Mouse (Mus musculus) stomach, embryonic 14.5 days (tissue): Measurements from ENCODE around the gene Cacnb1. TPM values are rescaled to one million over a fixed set of nuclear protein-coding genes. Genes with fewer than 3 reads are reported as not detected.
A peak's percentile ranks its signal among the peaks of the same experiment; 100 is the strongest.

Experiments used
- ATAC-seq: fragments of 200-750 bp; cut with Nextera tagmentation; 2 replicates; pipeline ENCODE4 v1.8.0; 2017; ENCODE audit warnings: low read depth, moderate TSS enrichment; ENCODE audit not compliant: insufficient number of reproducible peaks, insufficient read depth, low FRiP score
- H3K27ac ChIP-seq: fragments of 300-500 bp; sonication (generic); 2 replicates; pipeline ENCODE4 v1.5.1; 2014; ENCODE audit warnings: mild to moderate bottlenecking, low read length, moderate library complexity, mixed read lengths
- H3K27me3 ChIP-seq: fragments of 300-500 bp; sonication (generic); 2 replicates; pipeline ENCODE4 v1.6.1; 2014; ENCODE audit warnings: low read length, control low read depth, mixed read lengths; ENCODE audit not compliant: control insufficient read depth, insufficient read depth
- H3K36me3 ChIP-seq: fragments of 300-500 bp; sonication (generic); 2 replicates; pipeline ENCODE4 v1.6.1; 2014; ENCODE audit warnings: mild to moderate bottlenecking, control low read depth, low read length, moderate library complexity, mixed read lengths; ENCODE audit not compliant: control insufficient read depth, insufficient read depth
- H3K4me1 ChIP-seq: fragments of 300-500 bp; sonication (generic); 2 replicates; pipeline ENCODE4 v1.6.1; 2014; ENCODE audit warnings: low read length, control low read depth, mixed read lengths; ENCODE audit not compliant: control insufficient read depth, insufficient read depth
- H3K4me2 ChIP-seq: fragments of 300-500 bp; sonication (generic); replicated peaks from 2 replicates; pipeline ENCODE4 v1.6.1; 2014; ENCODE audit warnings: low read depth, low read length, control low read depth
- H3K4me3 ChIP-seq: fragments of 300-500 bp; sonication (generic); 2 replicates; pipeline ENCODE4 v1.5.1; 2014; ENCODE audit warnings: low read depth, low read length, control low read depth
- H3K9ac ChIP-seq: fragments of 300-500 bp; sonication (generic); replicated peaks from 2 replicates; pipeline ENCODE4 v1.6.1; 2014; ENCODE audit warnings: low read depth, mild to moderate bottlenecking, control low read depth, low read length, moderate library complexity, mixed read lengths
- H3K9me3 ChIP-seq: fragments of 300-500 bp; sonication (generic); 2 replicates; pipeline ENCODE4 v1.6.1; 2016; ENCODE audit warnings: low read depth, low read length, control low read depth; ENCODE audit not compliant: control insufficient read depth
- WGBS: fragments of 180-500 bp; shearing (Covaris S2); extraction: QIAGEN DNeasy Blood & Tissue Kit; methylation state at CpG from one replicate; pipeline ENCODE4 v1.1.7; 2014; 5-methylcytosine and 5-hydroxymethylcytosine counted together
- polyA plus RNA-seq: library from polyadenylated mRNA; unstranded; fragments of >200 nt; fragmentation: Nextera tagmentation; extraction: Ambion mirVana; gene quantifications from 2 replicates; pipeline ENCODE4 v1.2.1, GENCODE M21; 2014

The Cacnb1 gene
- polyA plus RNA-seq: 7.3 and 9.7 TPM in 2 replicates

GRCm38 (mm10) chr11:98022555-98023371 is at the start of gene Cacnb1:
Gene Cacnb1, minus strand, starts transcription at chr11:98023034.
- H3K4me1 ChIP-seq: peaks cover 23% of the 10 kb centered on the region
- under 1% methylated on average over 51 of the region's 52 CpGs for WGBS
- ATAC-seq: peak; percentile 38

GRCm38 (mm10) chr11:98067255-98067654 is 44.4 kb upstream of the Cacnb1 start:
- Histone ChIP-seq H3K4me2 (no peak overlapping the region), H3K9ac (no peak overlapping the region), H3K9me3 (peaks cover 3% of the 10 kb centered on the region; the same call in 1 of the 2 replicates), H3K4me3 (no peak overlapping the region), H3K27ac (no peak overlapping the region), H3K36me3 (no peaks in the 10 kb centered on the region), H3K4me1 (no peaks in the 10 kb centered on the region), H3K27me3 (no peaks in the 10 kb centered on the region)
- WGBS: 95% methylated on average over 21 of the region's 21 CpGs
- no peak for ATAC-seq

More at GRCm38 (mm10) chr11:98022555-98023371, at the start of gene Cacnb1:
- H3K4me3 ChIP-seq: peak within 1 kb of the TSS; percentile 79
- H3K27me3 ChIP-seq: no peaks in the 10 kb centered on the region
- H3K36me3 ChIP-seq: peaks cover 4% of the 10 kb centered on the region; the same call in 1 of the 2 replicates
- H3K27ac ChIP-seq: peak within 1 kb of the TSS; percentile 89
- H3K9ac ChIP-seq: peak within 1 kb of the TSS; percentile 67
- H3K9me3 ChIP-seq: no peaks in the 10 kb centered on the region
- peak within 1 kb of the TSS; percentile 94 for H3K4me2 ChIP-seq

GRCm38 (mm10) chr11:98066201-98066600 is 43.4 kb upstream of the Cacnb1 start:
- H3K4me1 ChIP-seq: no peaks in the 10 kb centered on the region
- no peaks in the 10 kb centered on the region for H3K36me3 ChIP-seq
- H3K4me2 ChIP-seq: no peak overlapping the region
- H3K9ac ChIP-seq: no peak overlapping the region
- no peak overlapping the region for H3K4me3 ChIP-seq
- H3K9me3 ChIP-seq: peaks cover 3% of the 10 kb centered on the region; the same call in 1 of the 2 replicates
- H3K27me3 ChIP-seq: no peaks in the 10 kb centered on the region
- no peak overlapping the region for H3K27ac ChIP-seq
- WGBS: 91% methylated on average over 12 of the region's 12 CpGs
- no peak for ATAC-seq

GRCm38 (mm10) chr11:98061904-98062562 is 39.2 kb upstream of the Cacnb1 start:
- ATAC-seq: no peak
- WGBS: 63% methylated on average over 6 of the region's 6 CpGs

GRCm38 (mm10) chr11:98061441-98061840 is 38.6 kb upstream of the Cacnb1 start:
- ATAC-seq: no peak
- Histone ChIP-seq H3K4me3 (no peak overlapping the region), H3K4me1 (no peaks in the 10 kb centered on the region), H3K4me2 (no peak overlapping the region), H3K36me3 (no peaks in the 10 kb centered on the region), H3K9me3 (no peaks in the 10 kb centered on the region), H3K9ac (no peak overlapping the region), H3K27me3 (no peaks in the 10 kb centered on the region), H3K27ac (no peak overlapping the region)
- 68% methylated on average over 3 of the region's 3 CpGs for WGBS

More at GRCm38 (mm10) chr11:98061904-98062562, 39.2 kb upstream of the Cacnb1 start:
- Histone ChIP-seq H3K27ac (no peak overlapping the region), H3K9ac (no peak overlapping the region), H3K36me3 (no peaks in the 10 kb centered on the region), H3K4me2 (no peak overlapping the region), H3K9me3 (peaks cover 3% of the 10 kb centered on the region; the same call in 1 of the 2 replicates), H3K4me3 (no peak overlapping the region), H3K4me1 (no peaks in the 10 kb centered on the region), H3K27me3 (no peaks in the 10 kb centered on the region)

- no peaks in the 10 kb centered on the region for H3K27me3 ChIP-seq
- 81% methylated on average over 5 of the region's 5 CpGs for WGBS
- H3K4me1 ChIP-seq: no peaks in the 10 kb centered on the region
- no peak for ATAC-seq
- H3K4me3 ChIP-seq: no peak overlapping the region
- no peak overlapping the region for H3K4me2 ChIP-seq
- no peaks in the 10 kb centered on the region for H3K36me3 ChIP-seq
- H3K9me3 ChIP-seq: no peaks in the 10 kb centered on the region
- H3K27ac ChIP-seq: no peak overlapping the region
- H3K9ac ChIP-seq: no peak overlapping the region
Measured at GRCm38 (mm10) chr11:98060104-98060692, 37.4 kb upstream of the Cacnb1 start.

GRCm38 (mm10) chr11:98059662-98060061 is 36.8 kb upstream of the Cacnb1 start:
- Histone ChIP-seq H3K36me3 (no peaks in the 10 kb centered on the region), H3K4me2 (no peak overlapping the region), H3K27ac (no peak overlapping the region), H3K27me3 (no peaks in the 10 kb centered on the region), H3K9ac (no peak overlapping the region), H3K4me1 (no peaks in the 10 kb centered on the region), H3K4me3 (no peak overlapping the region), H3K9me3 (no peaks in the 10 kb centered on the region)
- 73% methylated on average over 7 of the region's 7 CpGs for WGBS
- no peak for ATAC-seq

GRCm38 (mm10) chr11:98057998-98058397 is 35.2 kb upstream of the Cacnb1 start:
- H3K4me2 ChIP-seq: no peak overlapping the region
- WGBS: 87% methylated on average over 5 of the region's 5 CpGs
- no peaks in the 10 kb centered on the region for H3K36me3 ChIP-seq
- no peak overlapping the region for H3K4me3 ChIP-seq
- H3K27ac ChIP-seq: no peak overlapping the region
- no peaks in the 10 kb centered on the region for H3K9me3 ChIP-seq
- H3K27me3 ChIP-seq: peaks cover 1% of the 10 kb centered on the region; the same call in 1 of the 2 replicates
- no peak overlapping the region for H3K9ac ChIP-seq
- ATAC-seq: no peak
- H3K4me1 ChIP-seq: no peaks in the 10 kb centered on the region
